Mouse (Mus musculus) spleen, adult 2 months (tissue): ENCODE measurements at regions not wholly inside any gene's neighbourhood (a gene's known extent, or its start where the extent isn't known, plus 50 kb on each side); places are given as distances from the start of the nearest gene placed in this dataset.

Experiments used
- CTCF ChIP-seq: fragments of 200-500 bp; IDR thresholded peaks from 2 replicates; pipeline ENCODE4 v1.5.1; 2011; ENCODE audit warnings: mild to moderate bottlenecking, inconsistent platforms; ENCODE audit not compliant: insufficient read depth, insufficient read length, insufficient replicate concordance; ENCODE audit errors: extremely low read depth
- POLR2A ChIP-seq: fragments of 200-500 bp; IDR thresholded peaks from 2 replicates; pipeline ENCODE4 v1.6.1; 2011; ENCODE audit warnings: low read depth, low read length, inconsistent platforms

- TF ChIP-seq POLR2A (no peak), CTCF (no peak)
Measured at GRCm38 (mm10) chr7:36973654-36974320, 275.9 kb downstream of the Tshz3 start.
